Mouse (Mus musculus) E14TG2a.4 (cell line): ENCODE results near the gene Chic2.

Source experiments
- CTCF ChIP-seq: conservative IDR thresholded peaks from 2 replicates; pipeline ENCODE4 v1.5.1; 2014; ENCODE audit warnings: low read length
- NANOG ChIP-seq: IDR thresholded peaks from 2 replicates; pipeline ENCODE4 v1.6.1; 2014; ENCODE audit warnings: borderline replicate concordance, low read length, mixed read lengths
- POU5F1 ChIP-seq: IDR thresholded peaks from 2 replicates; pipeline ENCODE4 v1.6.1; 2014; ENCODE audit warnings: low read length, borderline replicate concordance

GRCm38 (mm10) chr5:75075383-75075941, 30.9 kb upstream of the Chic2 start, which contains the start of gene Gsx2:
- TF ChIP-seq CTCF, result no peak
- TF ChIP-seq NANOG, result no peak
- TF ChIP-seq POU5F1, result no peak
